Mouse (Mus musculus) skeletal muscle tissue, adult 2 months (tissue): ENCODE results near the gene Hddc3.
"Not testable (repeated sequence)": the region's sequence is repeated elsewhere in the genome, so short reads cannot be mapped to it uniquely, and the experiment has no call there.

Source experiments
- DNase-seq: peaks from one replicate; pipeline ENCODE4 v3.0.0-alpha.2; 2012; ENCODE audit warnings: low read depth, low spot score

Gene Hddc3

DNA sequence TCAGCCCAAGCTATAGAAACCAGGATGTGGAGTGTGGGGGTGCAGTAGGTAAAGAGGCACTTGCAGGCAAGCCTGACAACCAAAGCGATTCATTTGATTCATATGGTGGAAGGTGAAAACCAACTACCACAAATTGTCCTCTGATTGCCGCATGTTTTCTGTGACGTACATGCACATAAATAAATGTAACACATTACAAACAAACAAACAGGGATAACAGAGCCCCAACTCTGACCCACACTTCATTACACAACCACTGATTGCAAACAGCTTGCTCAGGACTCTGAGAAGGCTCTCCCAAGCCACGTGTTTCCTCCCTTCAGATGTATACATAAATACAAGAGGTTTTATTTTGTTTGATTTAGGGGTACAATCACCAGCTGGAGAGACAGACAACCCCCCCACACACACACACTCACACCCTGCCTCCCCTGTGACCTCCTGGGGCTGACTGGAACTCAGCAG, 27.1 kb downstream of the Hddc3 start:
- DNase-seq = no peak

DNA sequence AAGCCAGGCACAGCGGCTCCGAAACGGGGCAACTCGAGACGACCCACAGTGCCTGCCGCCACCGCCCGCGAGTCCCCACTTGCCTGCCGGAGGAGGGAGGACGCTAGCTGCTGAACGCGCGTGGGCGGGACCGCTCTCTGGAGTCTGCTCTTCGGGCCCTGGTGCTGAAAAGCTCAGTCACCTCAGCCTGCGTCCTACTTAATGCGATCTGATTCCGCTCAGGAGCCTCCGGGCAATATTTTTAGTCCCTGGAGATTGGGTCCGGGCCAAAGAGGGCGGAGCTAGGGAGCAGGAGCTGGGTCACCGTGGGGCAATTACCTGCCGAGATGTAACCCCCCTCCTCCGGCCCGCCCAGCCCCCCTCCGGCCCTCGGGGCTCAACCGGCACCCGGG, 27.7 kb downstream of the Hddc3 start:
- peak; percentile 92 for DNase-seq

DNA sequence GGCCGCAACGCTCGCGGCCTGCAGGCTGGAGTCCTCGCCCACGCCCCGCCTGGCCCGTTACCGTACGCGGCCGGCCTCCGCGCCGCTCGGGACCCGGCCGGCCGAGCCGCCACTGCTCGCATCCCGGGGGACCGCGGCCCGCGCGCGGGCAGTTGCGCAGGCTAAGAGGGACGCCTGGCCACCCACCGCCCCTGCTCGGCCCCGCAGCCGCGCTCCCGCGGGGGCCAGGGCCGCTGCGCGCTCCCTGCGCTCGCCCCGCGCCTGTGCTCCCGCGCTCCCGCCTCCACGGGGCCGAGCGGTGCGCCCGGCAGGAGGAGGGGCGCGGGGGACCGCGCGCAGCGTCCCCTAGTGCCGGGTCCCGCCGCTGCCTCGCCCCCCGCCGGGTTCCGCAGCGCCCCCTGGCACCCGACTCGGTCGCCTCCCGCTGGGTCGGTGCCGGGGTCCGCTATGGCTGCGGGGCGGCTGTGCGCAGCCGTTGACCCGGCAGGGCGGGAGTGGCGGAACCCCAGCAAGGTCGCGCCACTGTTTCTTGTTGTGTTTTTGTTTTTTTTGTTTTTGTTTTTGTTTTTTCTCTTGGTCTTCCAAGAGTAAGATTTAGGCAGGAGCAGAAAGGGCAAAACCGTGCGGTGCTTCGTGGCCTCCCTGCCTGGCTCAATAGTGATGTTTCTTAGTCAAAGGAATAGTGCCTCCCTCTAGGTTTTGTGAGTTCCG, 28.3 kb downstream of the Hddc3 start, which contains the start of gene Man2a2:
Man2a2 (minus strand) TSS at position 335 of the 711 bp plus-strand sequence.
- DNase-seq = peak; percentile 64

DNA sequence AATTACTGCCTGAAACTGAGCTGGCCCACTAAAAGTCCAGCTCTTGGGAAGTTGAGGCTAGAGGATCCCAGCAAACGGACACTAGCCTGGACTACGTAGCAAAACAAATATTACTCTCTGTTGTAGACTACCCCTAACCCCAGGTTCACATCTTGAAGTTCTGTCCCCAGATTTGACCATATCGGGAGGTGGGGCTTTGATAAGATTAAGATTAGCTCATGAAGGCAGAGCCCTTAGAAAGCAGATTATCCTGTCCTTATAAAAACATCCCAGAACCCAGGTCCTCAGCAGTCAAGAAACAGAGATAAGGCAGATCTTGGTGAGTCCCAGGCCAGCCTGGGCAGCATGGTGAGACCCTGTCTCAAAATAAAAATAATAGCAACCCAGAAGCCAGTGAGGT, 29.3 kb downstream of the Hddc3 start:
- DNase-seq = no peak

DNA sequence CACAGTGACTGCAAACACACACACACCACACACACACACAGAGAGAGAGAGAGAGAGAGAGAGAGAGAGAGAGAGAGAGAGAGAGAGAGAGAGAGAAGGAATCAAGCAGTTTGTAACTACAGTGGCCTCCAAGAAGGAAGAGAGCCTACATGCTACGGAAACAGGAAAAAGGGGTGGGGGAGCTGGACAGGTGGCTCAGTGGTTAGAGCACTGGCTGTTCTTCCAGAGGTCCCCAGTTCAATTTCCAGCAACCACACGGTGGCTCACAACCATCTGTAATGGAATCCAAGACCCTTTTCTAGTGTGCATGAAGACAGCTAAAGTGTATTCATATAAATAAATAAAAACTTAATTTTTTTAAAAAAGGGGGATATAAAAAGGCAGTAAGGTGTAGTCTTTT, 29.8 kb downstream of the Hddc3 start:
- no peak for DNase-seq

DNA sequence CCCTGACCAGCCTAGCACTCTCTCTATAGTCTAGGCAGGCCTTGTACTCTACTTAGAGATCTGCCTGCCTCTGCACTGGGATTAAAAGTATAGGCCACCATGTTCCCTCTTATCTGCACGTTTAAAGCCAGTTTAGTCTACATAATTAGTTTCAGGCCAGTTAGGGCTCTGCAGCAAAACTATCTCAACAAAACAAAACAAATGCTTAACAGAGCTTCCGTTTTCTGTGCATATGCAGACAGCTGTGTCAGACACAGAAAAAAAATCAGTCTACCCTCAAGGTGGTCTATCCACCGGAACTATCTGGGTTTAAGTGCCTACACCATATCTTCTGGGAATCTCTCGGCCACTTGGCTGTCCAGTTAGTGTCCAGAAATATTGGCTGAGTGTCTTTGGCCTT, 30.4 kb downstream of the Hddc3 start:
- DNase-seq = no peak

DNA sequence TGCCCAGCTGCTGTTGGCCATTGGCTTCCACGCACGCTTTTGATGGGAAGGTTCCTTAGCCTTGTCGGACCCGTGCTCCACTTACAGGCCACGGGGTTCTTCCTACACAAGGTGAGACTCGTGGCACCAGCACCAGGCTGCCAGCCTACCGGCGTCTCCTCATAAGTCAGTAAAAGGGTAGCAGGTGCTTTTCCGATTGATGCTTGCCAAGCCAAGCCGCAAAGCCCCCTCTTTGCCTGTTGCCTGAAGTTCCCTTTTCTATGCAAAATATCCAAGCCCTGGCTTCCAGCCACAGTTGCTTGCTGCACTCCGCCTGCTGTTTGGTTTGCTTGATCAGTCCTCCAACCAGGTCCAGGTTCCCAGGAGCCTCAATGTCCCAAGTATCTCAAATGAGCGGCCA, 30.9 kb downstream of the Hddc3 start:
- no peak for DNase-seq

DNA sequence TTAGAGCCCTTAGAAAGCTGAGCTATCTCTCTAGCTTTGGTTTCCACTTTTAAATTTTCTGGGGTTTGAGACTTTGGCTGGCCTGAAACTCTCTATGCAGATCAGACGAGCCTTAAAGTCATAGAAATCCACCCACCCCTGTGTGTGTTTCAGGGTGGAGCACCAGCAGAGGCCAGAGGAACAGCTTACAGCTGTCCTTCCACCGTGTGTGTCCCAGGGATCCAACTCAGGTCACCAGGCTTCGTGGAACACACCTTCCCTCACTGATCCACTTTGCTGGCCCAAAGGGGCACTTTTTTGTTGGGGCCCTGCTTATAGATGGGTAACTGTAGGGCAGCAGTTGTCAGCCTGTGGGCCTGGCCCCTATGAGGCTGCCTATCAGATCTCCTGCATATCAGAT, 31.4 kb downstream of the Hddc3 start:
- no peak for DNase-seq

DNA sequence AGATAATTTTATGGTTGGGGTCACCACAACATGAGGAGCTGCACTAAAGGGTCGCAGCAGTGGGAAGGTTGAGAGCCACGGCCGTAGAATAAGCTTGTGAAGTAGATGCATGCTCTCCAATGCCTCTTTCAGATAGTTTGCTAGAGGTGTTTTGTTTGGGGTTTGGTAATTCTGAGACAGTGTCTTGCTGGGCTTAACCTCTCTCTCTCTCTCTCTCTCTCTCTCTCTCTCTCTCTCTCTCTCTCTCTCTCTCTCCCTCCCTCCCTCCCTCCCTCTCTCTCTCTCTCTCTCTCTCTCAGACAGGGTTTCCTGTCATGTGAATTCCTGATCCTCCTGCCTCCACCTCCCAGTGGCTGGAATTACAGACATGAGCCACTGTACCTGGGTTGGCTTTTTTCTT, 31.8 kb downstream of the Hddc3 start:
- DNase-seq = no peak

DNA sequence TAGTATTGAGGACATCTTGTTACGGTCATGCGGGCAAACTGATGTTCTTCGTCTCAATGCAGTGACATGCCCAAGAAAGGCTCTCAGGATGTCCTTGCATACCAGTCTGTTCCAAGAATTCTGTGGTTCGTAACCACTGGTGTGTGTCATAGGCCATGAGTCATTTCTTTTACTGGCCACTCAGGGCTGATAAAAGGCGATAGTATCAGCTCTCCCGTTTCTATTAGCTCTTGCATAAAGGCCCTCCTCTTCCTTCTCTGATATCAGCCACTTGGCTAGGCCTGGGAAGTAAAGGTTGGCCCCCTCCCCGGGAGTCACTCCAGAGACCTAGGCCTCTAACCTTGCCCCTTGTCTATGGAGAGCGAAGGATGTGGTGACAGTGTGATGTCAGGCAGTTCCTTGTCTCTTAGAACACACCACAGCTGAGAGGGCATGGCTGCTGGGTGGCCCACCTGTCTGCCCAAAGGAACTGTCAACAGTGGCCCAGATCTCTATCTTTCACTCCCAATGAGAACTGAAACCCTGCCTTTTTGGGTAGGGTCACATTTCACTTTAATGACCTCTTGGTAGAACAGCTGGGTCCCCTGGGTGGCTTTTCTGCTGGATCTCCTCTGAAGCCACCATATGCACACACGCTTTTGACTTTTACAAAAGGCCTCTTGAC, 32.6 kb downstream of the Hddc3 start:
- no peak for DNase-seq

DNA sequence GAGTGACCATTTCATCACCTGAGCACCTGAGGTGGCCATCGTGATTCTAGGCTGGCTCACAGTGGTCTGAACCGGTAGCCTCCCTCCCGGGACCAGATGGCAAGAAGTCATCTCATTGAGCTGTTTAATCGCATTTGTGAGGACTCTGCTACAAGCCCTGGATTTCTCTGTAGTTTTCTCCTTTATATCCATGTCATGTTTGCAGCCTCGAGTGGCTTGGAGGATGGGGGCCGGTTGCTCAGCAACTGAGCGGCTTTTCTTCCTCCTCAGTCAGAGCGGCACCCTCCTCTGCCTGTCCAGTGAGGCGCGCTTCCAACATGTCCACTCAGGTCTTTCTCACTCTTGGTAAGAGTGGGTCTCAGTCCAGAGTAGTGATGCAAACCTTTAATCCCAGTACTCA, 33.3 kb downstream of the Hddc3 start:
- DNase-seq = no peak

DNA sequence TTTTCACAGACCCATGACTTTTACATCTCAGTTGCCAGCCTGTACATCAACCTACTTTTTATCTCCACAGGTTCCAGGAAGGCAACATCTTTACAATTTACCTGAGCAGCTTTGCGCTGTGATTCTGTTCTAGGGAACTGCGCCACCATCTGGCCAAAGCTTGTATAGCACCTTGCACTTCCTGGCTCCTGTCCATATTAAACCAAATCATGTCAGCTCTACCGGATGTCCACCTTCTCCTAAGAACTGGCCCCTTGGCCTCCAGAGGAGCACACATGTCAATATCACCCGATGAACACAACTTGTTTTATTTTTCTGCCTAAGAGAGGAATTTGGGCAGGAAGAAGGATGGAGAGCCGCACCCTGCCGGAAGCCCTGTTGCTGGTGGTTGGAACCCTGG, 34.6 kb downstream of the Hddc3 start:
- DNase-seq = peak; percentile 52

DNA sequence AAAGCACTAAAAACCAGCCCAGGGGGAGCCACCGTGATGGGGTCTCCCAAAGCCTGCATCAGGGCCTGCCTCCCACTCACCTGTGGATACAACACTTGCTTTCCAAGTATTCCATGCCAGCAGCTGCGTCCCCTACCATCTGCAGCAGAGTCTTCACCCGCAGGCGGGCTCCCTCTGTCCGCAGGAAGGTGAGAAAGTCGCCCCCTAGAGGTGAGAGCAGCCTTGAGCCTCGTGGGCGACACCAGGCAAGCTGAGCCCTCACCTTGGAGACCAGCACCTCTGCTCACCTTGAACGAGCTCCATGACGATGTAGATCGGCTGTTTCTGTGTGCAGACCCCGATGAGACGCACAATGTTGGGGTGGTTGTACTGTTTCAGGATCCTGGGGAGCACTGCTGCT, 36.6 kb downstream of the Hddc3 start:
- DNase-seq = no peak

DNA sequence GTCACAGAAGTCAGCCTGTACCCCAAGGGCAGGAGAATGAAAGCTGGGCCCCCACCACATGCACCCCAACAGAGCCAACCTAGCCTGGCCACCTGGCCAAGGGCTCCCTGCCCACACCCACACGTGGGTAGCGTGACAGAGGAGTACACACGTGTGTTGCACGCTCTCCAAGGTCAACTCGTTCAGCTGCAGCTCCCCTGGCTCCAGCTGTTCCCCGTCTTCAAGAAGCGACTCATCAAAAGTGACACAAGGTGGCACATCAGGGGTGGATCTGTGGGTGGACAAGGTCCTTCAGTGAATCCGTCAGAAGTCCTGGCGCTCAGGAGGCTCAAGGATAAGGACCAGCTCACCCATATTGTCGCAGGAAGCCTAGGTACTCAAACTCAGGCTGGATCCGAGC, 40.0 kb downstream of the Hddc3 start:
- no peak for DNase-seq

DNA sequence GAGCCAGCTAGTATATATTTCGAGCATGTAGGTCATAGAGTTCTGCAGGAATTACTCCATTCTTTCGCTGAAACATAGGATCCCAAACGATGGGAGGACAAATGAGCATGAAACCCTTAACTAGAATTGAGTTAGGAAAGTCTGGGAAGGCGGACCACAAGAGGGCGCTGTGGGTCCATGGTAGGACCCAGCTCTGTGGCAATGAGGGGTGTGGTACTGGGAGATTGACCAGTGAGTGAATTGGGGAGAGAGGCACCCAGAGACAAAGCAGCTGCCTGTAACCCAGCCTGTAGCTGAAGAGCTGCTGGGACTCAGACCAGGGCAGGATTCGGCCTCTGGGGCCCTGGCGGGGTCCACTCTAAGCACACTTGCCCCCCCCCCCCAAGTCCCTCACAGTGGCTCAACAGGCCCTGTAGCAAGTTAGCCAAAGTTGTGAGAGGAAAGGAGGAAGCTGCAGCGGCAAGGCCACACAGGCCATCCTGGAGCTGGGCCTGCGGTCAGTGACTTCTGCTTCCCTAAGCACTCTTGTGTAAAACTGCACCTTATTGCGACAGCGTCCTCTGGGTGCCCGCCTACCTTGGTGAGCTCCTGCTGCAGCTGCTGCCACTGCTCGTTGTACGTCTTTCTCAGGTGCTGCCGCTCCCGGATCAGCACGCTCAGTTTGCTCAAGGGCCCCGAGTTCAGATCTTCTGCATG, 43.5 kb downstream of the Hddc3 start:
- peak; percentile 87 for DNase-seq

DNA sequence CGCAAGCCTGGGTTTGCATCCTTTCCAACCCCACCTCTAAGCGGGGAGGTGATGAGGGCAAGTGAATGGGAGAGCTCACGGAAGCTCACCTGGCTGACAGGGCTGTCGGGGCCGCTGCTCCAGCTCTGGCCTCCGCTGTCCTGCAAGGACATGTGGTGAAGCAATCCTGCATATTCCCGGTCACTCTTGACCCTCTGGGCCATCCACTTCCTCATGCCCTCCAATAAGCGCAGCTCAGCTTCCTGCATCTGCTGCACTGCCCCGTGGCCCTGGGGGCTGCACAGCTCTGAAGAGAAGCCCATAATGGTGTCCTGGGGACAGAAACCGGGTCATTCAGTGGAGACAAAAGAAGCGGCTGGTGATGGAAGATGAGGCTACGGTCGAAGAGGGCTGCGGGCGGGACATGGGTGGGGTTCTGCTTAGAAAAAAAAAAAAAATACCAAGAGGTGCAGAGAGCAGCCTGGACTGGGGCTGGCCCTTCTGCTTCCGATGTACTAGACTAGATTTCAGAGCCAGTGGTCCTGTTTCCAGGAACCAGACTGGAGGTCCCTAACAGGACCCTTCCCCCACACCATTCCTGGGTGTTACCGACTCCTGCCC, 44.2 kb downstream of the Hddc3 start:
- no peak for DNase-seq

DNA sequence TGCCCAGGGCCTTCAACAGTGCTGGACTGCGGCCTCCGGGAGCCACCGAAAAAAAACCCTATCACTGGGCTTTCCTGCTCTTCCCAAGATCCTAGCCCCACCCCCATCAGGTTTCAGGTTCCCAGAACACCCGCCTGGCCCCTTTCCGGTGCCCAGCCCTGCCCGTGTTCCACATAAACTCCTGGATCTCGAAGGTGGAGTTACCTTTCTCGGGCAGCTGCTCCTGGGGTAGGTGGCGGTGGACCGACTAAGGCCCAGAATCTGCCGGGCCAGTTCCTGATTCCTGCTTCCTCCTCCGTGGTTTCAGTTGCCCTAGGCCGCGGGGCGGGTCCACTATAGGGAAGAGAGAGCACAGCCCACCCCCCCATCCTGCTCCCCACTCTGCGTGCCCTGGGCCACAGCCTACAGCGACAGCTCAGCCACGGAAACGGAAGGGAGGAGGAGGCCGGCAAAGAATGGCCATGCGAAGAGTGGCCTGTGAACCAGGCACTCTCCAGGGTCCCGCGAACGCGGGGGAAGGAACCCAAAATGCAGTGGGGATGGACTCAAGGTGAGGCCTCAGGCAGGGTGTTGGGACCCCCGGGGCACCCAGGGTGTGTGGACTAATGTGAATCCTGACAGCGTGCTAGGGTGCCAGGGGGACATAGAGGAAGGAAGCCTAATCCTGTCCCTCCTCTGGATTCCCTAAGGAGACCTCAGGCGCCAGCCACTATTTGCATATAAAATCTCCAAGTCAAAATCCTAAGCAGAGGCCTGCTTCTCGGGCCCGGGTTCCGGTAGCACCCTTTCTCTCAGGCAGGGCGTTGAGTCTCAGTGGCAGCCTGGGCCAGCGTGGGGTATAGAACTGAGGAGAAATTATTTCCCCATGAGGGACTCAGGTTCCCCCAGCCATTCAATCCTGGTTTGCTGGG, 45.0 kb downstream of the Hddc3 start, which contains the start of gene Fes:
Fes (minus strand) TSS at position 314 of the 911 bp plus-strand sequence.
- DNase-seq = no peak

DNA sequence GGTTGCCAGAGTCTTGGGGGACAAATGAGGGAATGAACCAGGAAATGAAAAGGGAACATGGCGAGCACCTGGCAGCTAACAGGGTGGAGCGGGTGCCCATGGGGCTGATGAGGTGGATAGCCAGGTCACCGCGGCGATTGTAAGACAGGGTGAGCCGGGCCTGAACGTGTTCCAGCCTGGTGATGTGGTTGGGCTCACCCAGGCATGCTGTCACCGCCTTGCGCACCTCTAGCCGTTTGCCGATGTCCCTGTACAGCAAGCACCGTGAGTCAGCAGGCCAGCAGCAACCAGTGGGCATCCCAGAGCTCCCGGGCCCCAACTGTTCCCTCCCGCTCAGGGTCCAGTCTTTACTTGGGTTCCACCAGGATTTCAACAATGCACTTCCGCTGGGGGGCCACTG, 49.2 kb downstream of the Hddc3 start:
- DNase-seq = no peak

DNA sequence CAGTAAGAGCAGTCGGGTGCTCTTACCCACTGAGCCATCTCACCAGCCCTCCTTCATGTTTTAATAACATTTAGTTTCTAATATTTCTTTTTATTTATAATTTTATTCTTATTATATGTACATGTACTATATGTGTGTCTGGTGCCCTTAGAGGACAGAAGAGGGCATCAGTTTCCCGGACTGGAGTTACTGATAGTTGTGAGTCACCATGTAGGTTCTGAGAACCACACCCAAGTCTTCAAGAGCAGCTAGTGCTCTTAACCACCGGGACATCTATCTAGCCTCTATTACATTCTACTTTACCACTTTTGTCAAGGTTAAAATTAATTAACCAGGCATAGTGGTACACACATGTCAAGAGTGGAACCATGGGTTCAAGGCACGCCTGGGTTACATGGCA, 51.7 kb downstream of the Hddc3 start:
- no peak for DNase-seq

DNA sequence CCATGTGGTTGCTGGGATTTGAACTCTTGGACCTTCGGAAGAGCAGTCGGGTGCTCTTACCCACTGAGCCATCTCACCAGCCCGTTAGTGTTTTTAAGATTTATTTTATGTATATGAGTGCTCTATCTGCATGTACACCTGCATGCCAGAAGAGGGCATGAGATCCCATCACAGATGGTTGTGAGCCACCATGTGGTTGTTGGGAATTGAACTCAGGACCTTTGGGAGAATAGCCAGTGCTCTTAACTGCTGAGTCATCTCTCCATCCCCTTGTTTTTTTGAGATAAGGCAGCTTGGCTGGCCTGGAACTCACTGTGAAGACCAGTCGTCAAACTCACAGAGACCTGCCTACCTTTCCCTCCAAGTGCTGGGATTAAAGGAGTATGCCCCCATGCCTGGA, 53.5 kb downstream of the Hddc3 start:
- DNase-seq = not testable (repeated sequence)

DNA sequence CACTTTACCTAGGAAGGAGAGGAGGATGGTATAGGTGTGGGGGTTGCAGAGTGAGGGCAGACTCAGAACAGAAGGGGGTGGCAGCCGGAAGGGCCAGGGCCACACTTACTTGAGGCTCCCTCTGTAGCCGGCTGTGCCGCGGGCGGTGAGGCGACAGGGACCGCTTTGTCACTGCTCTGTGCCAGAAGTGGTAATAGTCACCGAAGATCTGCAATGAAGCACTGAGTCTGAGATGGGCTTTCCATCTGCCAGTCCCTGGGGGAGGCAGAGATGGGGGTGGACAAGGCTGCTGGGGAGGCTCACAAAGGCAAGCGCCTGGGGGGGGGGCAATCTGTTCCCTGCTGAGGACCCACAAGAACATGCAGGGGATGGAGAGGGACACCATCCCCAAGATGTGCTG, 55.1 kb downstream of the Hddc3 start:
- DNase-seq = no peak
